Mouse (Mus musculus) left cerebral cortex, adult 2 months (tissue): ENCODE data around the gene Mon1b. TPM values are rescaled to one million over a fixed set of nuclear protein-coding genes. Genes with fewer than 3 reads are reported as not detected.

Source experiments
- DNase-seq, 2 experiments: peaks; one replicate each; pipeline ENCODE4 v3.0.0; 2021 to 2022; ENCODE audit warnings: low spot score in 2 of 2, mixed read lengths in 1 of 2; ENCODE audit errors: extremely low spot score in 1 of 2
- H3K27ac ChIP-seq: fragments of 200-600 bp; 2 replicates; pipeline ENCODE4 v1.8.1; 2022
- H3K4me3 ChIP-seq: fragments of 200-600 bp; 2 replicates; pipeline ENCODE4 v1.8.1; 2022
- CTCF ChIP-seq: fragments of 200-600 bp; IDR thresholded peaks from 2 replicates; pipeline ENCODE4 v1.8.1; 2022; ENCODE audit warnings: antibody characterized with exemption, mild to moderate bottlenecking, moderate library complexity
- intact Hi-C: fragments of 180-260 bp; cut with DNase I; formaldehyde crosslinking; loops from one replicate; pipeline ENCODE4 v1.15.1; 2025
- long read RNA-seq, 2 experiments: library from polyadenylated mRNA; stranded (forward); transcript quantifications; one replicate each; pipeline ENCODE4 v2.0.0; 2021; ENCODE audit warnings: borderline mapping rate in 2 of 2
- total RNA-seq, 2 experiments: library from RNA; stranded (reverse); gene quantifications; 2 replicates each; pipeline ENCODE4 v1.2.3; 2021

The Mon1b gene
- 10 to 100 TPM; 24.5 TPM for total RNA-seq
- long read RNA-seq, experiment 1, full-length matches to known transcripts: 41 of 55 reads
- long read RNA-seq, experiment 1, partial matches to known transcripts: 4 of 55 reads
- long read RNA-seq, experiment 1, other reads (novel, unspliced or antisense): 10 of 55 reads
- long read RNA-seq, experiment 2, full-length matches to known transcripts: 27 of 32 reads
- long read RNA-seq, experiment 2, partial matches to known transcripts: 2 of 32 reads
- long read RNA-seq, experiment 2, other reads (novel, unspliced or antisense): 3 of 32 reads

- intact Hi-C loops: loop anchor here (5.0 kb wide), 2 partner anchors 1063 to 1573 kb away; partner anchors contain the start of gene Cntnap4
- Histone ChIP-seq H3K27ac (peak within 1 kb of the TSS; percentile 99), H3K4me3 (peak within 1 kb of the TSS; percentile 91)
- TF ChIP-seq CTCF: no peak
- peak; percentile 98 for DNase-seq
Observed at GRCm38 (mm10) chr8:113634670-113635591, at the start of gene Mon1b. Gene Mon1b, plus strand, starts transcription at chr8:113635587.

DNA sequence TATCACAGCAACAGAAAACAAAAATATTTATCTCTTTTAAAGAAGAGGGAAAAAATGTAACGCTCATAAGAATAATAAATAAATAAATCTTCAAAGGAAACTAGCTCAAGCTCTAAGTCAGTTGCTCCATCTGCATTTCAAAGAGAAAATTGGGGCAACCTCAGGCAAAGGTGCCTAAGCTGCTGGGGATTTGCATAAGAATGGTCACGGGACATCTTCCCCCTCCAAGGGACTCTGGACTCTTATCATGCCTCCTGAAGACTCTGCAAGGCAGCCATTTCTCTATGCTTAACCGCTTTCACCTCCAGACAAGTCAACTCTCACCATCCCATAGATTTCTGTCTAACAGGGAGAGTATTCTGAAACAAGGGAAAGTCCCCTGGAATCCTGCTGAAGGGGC lies 37.0 kb upstream of the Mon1b start:
- no peak for DNase-seq
- Histone ChIP-seq H3K27ac (no peak overlapping the region), H3K4me3 (no peak overlapping the region)
- intact Hi-C loops: no loop called here
- no peak for TF ChIP-seq CTCF

- DNase-seq: peak in 1 of 2 experiments; percentile 44
- intact Hi-C loops: loop anchor here (2.0 to 5.0 kb wide), 4 partner anchors 44 to 1586 kb away; partner anchors contain the start of gene Cntnap4
- peak; percentile 75 for TF ChIP-seq CTCF
- no peak overlapping the region for H3K27ac ChIP-seq
- H3K4me3 ChIP-seq: no peak overlapping the region
Observed at GRCm38 (mm10) chr8:113632634-113633033, 2.8 kb upstream of the Mon1b start.

GRCm38 (mm10) chr8:113634161-113634560 lies 1.2 kb upstream of the Mon1b start:
- peak overlapping the region; percentile 74 for H3K27ac ChIP-seq
- DNase-seq: no peak
- H3K4me3 ChIP-seq: peak overlapping the region; percentile 91
- intact Hi-C loops: loop anchor here (5.0 kb wide), 2 partner anchors 1062 to 1572 kb away; partner anchors contain the start of gene Cntnap4
- TF ChIP-seq CTCF: no peak

GRCm38 (mm10) chr8:113635592-113636279 lies 349 bp downstream of the Mon1b start:
- Histone ChIP-seq H3K27ac (peak overlapping the region; percentile 99), H3K4me3 (peak overlapping the region; percentile 91)
- no peak for DNase-seq
- no peak for TF ChIP-seq CTCF
- intact Hi-C loops: no loop called here

DNA sequence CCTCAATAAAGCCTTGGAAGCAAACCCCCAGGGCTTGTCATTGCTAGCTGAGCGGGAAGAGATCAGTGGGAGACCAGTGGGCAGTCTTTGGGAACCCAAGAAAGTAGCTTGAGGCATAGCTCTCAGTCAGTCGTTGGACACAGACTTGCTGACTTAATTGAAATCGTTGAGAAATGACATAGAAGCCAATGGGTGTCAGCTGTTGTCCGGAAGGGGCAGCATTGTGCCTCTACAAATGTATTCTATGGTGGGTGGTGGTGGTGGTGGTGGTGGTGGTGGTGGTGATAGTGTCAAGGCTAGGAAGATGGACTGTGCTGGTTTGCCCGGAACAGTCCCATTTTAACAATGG lies 867 bp downstream of the Mon1b start:
- intact Hi-C loops: no loop called here
- H3K27ac ChIP-seq: no peak overlapping the region; the same call in 1 of the 2 replicates
- no peak for DNase-seq
- peak overlapping the region; percentile 91 for H3K4me3 ChIP-seq
- TF ChIP-seq CTCF: no peak

DNA sequence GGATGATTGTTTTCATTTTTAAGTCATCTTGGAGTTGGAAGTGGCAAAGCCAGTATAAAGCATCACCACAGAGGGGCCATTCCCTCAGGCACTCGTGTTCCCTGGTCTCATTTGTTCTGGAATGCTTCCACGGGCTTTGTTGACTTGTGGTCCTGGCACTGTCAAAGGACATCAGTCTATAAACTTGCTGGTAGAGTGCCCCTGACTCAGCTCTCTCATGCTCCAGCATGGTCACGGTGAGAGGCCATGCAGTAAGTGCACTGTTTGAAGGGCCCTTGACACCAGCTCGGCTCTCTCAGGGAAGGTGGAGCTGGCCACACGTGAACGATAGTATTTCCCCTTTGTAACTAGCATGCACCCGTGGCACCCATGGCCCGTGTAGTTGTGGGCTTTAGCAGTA lies 5.0 kb downstream of the Mon1b start:
- no peak overlapping the region for H3K27ac ChIP-seq
- no peak for TF ChIP-seq CTCF
- intact Hi-C loops: no loop called here

DNA sequence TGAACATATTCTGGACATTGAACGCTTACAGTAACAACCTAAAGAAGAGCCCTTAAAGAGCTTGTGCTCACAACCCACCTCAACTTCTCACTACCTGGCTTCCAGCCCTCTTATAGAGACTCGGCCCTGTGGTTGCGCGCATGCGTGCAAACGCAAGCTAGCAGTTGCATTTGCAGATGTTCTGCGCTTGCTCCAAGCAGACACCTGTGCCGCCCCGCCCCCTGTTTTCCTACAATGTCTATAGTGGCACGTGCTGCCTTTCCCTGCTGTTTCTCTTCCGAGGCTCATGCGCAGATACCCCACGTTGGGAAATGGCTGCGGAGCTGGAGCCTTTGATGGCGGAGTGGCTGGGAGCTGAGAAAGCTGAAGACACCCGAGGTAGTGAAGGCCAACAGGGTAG lies 7.5 kb downstream of the Mon1b start, which contains the start of gene Syce1l:
Syce1l (plus strand) TSS at position 288 of the 400 bp plus-strand sequence.
- Histone ChIP-seq H3K4me3 (no peak within 1 kb of the TSS), H3K27ac (no peak within 1 kb of the TSS)
- intact Hi-C loops: no loop called here
- no peak for DNase-seq
- TF ChIP-seq CTCF: no peak

More for the DNA sequence above, 5.0 kb downstream of the Mon1b start:
- H3K4me3 ChIP-seq: no peak overlapping the region
- no peak for DNase-seq

DNA sequence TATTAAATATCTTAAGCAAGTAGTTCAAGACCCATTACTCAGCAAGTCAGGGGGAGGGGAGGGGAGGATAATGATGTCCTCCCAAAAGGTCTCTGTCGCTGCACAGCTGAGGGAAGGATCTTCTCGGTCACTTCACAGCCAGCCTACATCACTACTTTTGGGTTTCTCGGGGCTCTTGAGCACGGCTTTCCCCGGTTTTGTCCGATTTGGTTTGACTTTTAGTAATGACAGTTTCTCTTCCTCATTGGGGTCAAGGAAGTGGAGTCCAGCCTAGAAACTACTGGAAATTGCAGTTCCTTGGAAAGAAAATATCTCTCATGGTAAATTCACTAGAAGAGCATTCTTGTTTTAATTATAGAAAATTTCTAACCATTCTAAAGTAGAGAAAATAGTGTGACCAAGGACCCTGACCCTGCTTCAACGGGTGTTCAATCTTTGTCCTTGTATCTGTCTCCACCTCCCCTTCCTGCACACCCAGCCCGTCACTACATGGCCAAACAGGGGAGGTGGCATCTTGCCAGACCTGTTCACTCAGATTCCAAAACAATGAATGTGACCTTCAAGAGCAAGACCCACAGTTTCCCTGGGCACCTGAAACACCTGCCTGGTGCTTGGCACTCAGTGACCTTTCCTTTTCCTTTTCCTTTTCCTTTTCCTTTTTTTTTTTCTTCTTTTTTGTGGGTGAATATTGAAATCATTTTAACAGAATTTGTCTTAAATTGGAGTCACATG lies 8.3 kb downstream of the Mon1b start:
- Histone ChIP-seq H3K27ac (no peak overlapping the region), H3K4me3 (no peak overlapping the region)
- no peak for TF ChIP-seq CTCF
- no peak for DNase-seq
- intact Hi-C loops: no loop called here

DNA sequence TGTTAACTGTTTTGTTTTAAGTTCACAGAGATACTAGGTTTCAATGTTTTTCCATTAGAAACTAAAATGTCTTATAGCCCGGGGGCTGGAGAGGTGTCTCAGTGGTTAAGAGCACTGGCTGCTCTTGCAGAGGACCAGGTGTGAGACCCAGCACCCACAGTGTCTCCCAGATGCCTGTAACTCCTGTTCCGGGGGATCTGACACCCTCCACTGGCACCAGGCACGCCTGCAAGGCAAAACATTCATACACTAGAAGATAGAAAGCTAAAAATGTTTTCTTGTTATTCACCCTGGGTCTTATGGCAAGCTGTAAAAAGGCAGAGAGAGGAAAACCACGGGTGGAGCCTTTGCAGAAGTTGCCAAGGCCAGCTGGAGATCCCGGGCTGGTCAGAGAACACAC lies 9.8 kb downstream of the Mon1b start:
- no peak for TF ChIP-seq CTCF

GRCm38 (mm10) chr8:113652450-113652849 lies 17.1 kb downstream of the Mon1b start:
- H3K27ac ChIP-seq: no peak overlapping the region
- intact Hi-C loops: no loop called here

More for the DNA sequence above, 9.8 kb downstream of the Mon1b start:
- intact Hi-C loops: no loop called here
- H3K4me3 ChIP-seq: no peak overlapping the region
- DNase-seq: no peak
- no peak overlapping the region for H3K27ac ChIP-seq

More at GRCm38 (mm10) chr8:113652450-113652849, 17.1 kb downstream of the Mon1b start:
- no peak for DNase-seq
- TF ChIP-seq CTCF: no peak
- H3K4me3 ChIP-seq: no peak overlapping the region
